Mouse (Mus musculus) testis, postnatal 14 days (tissue): ENCODE measurements around the gene 4930519P11Rik.

Source experiments
- DNase-seq: peaks from one replicate; pipeline ENCODE4 v3.0.0; 2021; ENCODE audit warnings: low spot score

The 4930519P11Rik gene

DNA sequence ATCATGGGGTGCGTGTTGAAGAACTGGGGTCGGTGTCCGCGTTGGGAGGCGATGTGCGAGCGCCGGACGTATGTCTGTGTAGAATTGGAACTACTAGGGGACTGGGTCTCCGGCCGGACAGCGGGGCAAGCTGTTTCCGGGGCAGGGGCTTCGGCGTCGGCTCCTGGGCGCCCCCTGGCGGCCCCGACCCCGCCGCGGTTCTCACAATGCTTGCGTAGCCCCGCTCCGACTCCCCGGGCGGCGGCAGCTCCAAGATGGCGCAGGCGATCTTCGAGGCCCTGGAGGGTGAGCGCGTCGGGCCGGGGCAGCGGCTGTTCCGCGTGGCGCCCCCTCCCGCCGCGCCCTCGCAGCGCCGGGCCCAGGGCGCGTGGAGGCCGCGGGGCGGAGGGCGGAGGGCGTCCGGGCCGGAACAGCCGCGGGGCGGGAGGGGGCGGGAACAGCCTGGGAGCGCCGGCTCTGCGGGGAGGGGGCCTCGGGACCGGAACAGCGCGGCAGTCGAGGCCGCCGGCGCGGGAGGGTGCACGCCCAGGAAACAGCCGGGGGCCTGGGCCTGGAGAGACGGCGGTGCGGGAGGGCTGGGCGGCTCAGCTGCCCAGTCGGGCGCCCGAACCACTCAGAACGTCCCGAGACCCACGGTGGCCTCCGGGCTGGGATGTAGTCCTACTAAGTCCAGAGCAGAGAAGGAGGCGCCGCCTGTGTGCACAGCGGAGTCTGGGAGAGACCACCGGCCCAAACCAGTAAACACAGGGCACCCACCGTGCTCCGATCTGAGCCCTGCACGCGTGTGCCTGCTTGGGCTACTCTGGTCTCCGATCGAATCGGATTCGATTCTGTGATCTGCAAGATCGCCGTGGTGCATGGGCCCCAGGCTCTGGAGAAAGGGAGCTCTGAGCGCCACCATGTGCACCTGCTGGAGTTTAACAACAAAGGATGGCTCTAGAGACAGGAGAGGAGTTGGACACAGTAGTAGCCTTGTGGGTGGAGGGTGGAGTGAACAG is at the start of gene 4930519P11Rik, which contains the start of gene Zfp341:
Gene 4930519P11Rik (minus strand): TSS at position 320 of the 998 bp plus-strand sequence.
Gene Zfp341 (plus strand): TSS at position 180 of the 998 bp plus-strand sequence.
- DNase-seq: peak; percentile 92

DNA sequence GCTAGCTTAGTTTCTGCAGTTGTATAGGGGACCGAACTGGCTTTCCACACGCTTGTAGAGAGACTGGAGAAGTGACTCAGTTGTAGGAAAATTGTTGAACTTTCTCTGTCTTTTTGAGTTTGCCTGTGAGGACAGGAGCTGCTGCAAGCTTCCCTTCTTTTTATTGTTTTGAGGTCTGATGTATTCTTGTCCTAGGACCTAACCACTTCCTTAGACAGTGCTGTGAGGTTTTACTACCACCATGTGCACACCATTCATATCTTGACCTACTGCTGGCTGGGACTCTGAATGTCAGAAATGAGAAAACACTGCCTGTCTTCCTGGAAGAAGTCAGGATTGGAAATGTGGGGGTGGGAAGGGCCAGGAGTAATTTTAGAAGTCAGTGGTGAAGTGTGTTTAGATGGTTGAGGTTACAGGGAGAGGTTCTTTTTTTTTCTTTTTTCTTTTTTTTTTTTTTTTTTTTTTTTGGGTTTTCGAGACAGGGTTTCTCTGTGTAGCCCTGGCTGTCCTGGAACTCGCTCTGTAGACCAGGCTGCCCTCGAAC is 46.4 kb upstream of the 4930519P11Rik start:
- DNase-seq: no peak

DNA sequence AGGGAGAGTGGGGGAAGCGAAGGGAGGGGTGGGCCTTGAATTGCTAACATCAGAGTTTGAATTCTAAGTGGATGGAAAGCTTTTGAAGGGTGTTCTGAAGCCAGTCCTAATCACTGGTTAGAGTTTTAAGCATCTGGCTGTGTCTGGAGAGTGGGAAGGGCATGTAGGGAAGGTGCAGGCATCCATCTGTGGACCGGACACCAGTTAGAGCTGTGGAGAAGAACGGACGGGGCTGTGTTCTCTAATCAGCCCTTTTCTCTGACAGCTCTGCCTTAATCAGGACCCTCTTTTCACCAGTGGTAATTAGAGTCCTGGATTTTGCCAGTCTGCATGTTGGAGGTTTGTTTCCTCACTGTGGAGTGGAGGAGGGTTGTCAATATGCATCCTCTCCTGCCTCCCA is 45.8 kb upstream of the 4930519P11Rik start:
- DNase-seq: no peak

DNA sequence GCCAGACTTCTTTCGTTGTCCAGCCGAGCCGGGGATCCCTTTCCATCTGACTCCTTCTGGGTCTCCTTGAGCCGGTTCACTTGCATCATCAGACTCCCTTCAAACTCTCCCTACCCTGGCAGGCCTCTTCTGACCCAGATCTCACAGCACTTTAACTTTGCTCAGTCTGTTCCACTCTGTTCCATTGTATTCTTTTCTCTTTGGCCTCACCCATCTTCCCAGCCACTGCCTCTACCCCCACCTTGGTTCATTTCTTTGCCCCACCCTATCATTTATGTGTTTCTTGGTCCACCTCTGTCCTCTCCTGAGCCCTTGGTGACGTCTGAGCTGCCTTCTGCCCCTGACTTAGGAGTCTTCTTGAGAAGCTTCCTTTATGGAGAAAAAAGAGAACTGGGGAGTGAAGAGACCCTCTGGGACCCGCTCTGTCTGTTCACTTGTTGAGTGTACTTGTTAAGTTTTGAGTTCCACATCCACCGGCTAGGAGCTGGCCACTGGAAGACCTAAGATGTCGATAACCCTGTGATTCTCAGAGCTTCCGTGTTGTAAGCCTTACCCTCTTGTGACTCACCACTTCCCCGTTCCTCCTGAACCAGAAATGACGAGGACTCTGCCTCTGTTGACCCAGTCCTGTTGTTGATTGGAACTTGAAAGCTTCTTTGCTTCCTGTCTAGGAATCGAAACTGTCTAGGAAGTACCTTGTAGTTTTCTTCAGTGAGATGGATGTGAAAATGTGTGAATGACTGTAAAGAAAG is 44.4 kb upstream of the 4930519P11Rik start:
- DNase-seq: no peak

DNA sequence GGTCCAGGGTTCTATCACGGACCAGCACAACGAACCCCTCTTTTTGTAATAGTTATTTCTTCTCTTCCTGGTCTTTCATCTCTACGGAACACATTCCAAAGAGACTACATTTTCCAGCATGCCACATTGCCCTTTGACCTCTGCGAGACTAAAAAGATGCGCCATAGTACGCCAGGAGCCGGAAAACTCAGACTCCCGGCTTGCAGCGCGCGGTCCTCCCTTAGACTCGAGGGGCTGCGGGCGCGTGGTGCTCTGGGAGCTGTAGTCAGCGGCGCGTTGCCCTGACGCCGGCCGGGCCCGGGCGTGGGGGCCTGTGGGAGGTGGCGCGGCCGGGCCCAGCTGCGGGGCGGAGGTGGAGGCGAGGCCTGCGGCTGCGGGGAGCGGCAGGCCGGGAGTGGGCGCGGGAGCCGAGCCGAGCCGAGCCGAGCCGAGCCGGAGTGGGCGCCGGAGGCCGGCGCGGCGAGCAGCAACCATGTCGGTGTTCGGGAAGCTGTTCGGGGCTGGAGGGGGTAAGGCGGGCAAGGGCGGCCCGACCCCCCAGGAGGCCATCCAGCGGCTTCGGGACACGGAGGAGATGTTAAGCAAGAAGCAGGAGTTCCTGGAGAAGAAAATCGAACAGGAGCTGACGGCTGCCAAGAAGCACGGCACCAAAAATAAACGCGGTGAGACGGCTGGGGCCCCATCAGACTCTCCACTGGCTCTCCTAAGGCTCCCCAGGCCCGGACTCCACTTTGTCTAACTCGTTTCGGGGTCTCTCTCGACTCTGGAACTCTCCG is 43.7 kb upstream of the 4930519P11Rik start:
- DNase-seq: peak; percentile 97

DNA sequence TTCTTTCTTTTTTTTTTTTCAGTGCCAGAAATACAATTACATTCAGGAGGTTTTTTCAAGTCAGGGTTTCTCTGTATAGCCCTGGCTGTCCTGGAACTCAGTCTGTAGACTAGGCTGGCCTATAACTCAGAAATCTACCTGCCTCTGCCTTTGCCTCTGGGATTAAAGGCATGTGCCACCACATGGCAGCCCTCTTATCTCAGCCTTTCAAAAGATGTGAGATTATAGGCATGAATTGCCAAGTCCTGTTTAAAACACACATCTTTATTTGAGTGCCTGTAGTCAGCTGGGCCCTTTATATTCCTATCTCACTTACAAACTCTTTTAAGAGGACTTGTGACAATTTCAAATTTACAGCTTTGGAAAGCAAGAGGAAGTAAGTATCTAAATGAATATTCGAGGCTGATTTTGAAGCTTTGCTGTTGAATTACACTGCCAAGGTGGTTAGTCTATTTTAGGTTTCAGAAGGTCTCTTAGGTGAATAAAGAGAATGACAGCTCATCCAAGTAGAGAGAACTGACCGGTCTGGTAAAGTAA is 42.7 kb upstream of the 4930519P11Rik start:
- no peak for DNase-seq

DNA sequence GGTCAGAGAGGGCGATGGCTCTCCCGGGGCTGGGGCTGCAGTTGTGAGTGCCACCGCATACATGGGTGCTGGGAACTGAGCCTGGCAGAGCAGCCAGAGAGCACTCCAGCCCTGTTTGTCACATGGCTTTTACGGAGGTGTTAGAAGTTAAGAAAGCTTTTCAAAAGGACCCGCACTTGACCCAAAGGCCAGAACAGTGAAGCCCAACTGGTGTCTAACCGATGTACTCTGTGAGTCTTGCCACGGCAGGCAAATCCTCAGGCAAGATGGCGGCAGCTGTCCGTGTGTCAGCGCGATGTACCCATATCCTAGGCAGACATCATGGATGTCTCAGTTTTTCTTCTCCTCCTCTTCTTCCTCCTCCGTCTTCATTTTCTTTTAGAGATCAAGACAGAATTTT is 41.7 kb upstream of the 4930519P11Rik start:
- DNase-seq: no peak

DNA sequence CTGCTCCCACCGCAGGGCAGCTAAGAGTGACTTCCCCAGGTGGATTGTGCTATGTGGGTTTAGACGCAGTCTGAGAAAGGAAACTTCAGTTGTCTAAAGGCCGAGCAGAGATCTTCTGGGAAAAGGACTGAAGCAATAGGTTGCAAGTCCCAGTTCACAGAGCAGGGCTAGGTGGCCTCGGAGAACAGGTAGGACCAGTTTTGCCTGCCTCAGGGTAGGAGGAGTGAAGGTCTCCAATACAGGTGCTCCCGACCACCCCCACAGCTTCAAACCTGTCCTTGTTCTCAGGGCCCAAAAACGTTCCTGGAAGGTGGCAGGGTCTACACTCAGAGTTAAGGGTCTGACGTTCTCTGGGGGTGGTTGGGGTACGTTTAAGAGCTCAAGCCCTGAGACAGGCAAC is 38.1 kb upstream of the 4930519P11Rik start, which contains the start of gene Chmp4b:
Gene Chmp4b (plus strand): TSS at position 343 of the 400 bp plus-strand sequence.
- no peak for DNase-seq

DNA sequence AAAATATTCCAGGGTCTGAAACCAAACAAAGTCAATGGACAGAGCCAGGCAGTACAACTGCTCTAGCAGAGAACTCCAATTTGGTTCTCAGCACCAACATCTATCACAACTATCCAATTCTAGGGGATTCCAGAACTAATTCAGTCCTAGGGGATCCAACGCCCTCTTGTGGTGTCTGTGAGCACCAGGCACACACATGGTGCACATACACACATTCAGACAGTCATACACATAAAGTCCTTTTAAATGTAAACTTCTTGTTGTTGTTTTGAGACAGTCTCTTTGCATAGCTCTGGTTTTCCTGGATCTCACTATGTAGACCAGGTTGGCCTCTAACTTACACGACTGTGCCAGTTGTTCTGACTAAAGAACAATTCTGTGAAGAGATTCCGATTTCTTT is 37.2 kb upstream of the 4930519P11Rik start:
- DNase-seq: no peak

DNA sequence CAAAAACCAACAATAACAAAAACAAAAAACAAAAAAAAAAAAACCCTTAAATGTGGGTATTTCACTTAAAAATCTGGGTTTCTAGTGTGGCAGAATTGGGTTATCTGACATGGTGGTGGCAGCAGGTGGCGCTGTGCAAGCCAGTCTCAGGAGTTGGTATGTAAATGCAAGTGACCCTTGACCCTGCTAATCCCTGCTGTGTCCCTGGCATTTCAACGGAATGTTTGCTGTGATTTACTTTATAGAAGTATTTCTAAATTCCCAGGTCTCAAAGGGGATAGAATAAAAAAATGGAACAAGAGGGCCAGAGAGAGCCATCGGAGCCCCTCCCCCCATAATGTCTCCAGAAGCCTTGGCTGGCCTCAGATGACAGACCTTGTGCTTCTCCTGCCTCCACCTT is 34.8 kb upstream of the 4930519P11Rik start:
- DNase-seq: no peak

DNA sequence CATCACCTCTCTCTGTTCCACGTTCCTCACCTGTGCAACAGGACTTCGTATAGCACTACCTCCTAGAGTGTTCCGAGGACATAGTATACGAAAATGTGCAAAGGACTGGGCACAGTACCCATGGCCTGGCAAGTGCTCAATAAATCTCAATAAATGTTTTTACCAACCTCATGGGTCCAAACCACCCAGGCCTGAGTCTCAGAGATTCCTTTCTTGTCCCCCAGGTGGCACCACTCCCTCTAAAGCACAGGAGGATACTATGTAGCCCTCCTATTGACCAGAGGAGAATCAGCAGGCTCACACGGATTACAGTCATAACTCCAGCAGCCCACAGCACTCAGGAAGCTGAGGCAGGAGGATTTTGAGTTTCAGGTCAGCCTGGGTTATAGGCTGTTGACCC is 33.4 kb upstream of the 4930519P11Rik start:
- DNase-seq: peak; percentile 26

DNA sequence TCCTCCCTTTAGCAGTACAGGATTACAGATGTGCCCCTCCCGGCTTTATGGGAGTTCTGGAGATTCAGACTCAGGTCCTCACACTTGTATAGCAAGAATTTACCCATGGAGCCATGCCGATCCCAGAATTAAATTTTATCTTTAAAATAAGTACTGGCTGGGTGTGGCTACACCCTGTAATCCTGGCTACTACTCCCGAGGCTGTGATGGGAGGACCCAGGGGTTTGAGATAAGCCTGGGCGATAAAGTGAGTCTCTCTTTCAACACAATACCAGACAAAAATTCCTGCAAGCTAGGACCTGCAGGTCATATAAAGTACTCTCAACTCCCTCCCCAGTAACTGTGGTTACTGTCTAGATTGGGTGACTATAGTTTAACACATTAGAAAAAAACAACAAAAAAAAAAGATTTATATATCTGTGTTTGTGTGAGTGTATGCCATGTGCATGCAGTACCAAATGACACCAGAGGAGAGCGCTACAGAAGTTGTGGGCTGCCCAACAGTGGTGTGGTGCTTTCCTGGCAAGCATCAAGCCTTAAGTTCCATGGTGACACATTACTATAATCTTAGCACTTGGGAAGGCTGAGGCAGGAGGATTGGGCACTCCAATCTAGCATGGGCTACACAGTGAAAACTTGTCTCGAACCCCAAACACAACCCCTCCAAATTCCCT is 29.6 kb upstream of the 4930519P11Rik start:
- DNase-seq: no peak

DNA sequence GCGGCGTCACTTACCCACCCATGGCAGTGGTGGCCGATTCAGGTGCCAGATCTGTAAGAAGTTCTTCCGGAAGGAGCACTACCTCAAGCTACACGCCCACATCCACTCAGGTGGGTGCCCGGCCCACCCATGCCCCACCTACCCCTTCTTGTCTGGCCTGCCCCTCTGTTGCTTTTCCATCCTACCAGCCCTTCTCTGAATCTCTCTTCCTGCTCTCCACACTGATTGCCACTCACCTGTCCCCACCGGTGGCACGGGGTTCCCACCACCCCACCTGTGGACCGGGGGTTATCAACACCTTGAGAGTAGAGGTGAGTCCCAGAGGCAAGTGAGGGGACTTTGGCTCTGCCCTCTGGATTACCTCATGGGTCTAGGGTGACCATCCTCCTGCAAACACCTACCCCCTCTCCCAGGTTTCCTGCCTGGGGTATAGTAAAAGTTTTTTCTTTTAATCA is 28.8 kb upstream of the 4930519P11Rik start:
- DNase-seq: no peak

DNA sequence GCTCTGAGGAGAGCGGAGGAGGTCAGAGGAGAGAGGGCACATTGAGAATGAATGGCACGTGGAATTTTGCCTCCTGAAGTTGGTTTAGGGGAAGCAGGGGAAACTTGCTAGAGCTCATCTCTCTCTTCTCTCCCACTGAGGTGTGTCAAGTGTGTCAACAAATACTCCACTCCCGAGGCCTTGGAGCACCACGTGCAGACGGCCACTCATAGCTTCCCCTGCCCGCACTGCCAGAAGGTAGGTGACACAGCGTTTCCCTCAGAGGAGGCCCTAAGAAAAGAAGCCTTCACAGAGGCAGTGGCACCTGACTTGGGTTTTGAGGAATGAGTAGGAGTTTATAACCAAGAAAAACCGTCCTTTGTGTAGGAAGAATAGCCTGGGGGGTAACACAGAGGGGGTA is 27.9 kb upstream of the 4930519P11Rik start:
- DNase-seq: no peak

DNA sequence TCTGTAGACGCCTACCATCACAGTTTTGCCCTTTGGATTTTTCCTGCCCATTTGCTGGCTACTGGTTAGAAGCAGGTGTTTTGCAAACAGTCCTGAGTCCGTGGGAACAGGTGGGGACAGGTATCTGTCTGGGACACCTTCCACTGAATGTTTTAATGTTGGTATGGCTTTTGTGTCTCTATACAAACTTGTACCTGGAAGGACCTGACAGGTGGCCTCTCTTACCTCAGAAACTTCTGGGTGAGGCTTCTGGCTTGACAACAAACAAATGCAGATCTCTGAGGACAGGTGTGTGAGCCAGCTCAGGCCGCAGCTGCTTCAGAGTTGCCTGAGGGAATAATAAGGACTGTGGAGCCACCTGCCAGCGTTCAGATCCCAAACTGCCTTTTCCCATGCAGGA is 25.9 kb upstream of the 4930519P11Rik start:
- DNase-seq: no peak

DNA sequence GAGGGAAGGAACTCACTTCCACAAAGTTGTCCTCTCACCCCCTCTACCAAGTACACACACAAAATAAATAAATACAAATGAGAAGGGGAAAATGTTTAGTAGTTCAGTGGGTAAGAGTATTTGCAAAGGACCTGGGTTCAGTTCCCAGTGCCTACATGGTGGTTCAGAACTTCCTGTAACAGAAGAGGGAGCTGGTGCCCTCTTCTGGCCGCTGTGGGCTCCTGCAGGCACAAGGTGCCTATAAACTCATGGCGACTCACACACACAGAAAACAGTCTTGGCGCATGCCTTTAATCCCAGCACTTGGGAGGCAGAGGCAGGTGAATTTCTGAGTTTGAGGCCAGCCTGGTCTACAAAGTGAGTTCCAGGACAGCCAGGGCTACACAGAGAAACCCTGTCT is 25.3 kb upstream of the 4930519P11Rik start:
- DNase-seq: no peak

DNA sequence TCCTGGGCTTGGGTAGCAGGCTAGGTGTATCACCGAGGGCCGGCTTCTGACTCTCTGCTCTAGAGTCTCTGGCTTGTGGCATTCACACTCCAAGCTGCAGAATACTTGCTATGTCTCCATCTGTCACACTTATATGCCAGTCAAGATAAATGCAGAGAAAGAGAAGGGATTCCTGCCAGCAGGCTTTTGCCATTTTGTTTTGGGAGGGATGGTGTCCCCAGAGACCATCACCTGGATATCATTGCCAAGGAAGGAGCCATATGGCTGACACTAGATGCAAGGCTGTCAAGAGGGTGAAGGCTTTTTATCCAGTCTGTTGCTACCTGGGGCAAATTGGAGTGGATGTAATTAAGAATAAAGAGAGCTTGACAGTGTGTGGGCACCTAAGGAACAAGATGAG is 22.6 kb upstream of the 4930519P11Rik start:
- DNase-seq: no peak

DNA sequence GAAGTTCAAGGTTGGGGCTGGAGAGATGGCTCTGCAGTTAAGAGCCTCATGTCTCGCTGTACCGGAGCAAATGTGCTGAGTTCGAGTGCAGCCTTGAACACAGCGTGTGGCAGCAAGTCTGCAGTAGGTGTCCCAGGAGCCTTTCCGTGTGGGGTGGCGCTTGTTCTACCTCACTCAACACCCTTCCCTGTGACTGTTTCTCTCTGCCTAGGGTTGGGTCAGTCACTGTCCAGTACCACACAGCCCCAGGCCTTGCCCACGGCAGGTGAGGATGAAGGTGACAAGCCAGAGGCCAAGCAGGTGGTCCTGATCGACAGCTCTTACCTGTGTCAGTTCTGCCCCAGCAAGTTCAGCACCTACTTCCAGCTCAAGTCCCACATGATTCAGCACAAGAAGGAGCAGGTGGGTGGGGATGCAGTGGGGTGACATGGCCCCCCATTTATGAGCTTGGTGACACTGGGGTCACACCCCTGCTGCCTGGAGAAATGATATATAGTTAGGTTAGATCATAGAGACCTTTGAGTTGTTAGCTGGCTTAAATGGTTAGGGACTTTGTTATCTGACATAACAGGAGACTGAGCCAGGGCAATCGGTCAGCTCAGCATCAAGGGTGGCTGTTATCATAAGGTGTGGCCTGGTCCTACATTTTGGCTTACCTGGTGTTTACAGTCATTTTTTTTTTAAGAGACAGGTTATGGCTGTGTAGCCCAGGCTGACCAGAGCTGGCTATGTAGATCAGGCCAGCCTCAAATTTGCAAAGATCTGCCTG is 20.8 kb upstream of the 4930519P11Rik start:
- no peak for DNase-seq

DNA sequence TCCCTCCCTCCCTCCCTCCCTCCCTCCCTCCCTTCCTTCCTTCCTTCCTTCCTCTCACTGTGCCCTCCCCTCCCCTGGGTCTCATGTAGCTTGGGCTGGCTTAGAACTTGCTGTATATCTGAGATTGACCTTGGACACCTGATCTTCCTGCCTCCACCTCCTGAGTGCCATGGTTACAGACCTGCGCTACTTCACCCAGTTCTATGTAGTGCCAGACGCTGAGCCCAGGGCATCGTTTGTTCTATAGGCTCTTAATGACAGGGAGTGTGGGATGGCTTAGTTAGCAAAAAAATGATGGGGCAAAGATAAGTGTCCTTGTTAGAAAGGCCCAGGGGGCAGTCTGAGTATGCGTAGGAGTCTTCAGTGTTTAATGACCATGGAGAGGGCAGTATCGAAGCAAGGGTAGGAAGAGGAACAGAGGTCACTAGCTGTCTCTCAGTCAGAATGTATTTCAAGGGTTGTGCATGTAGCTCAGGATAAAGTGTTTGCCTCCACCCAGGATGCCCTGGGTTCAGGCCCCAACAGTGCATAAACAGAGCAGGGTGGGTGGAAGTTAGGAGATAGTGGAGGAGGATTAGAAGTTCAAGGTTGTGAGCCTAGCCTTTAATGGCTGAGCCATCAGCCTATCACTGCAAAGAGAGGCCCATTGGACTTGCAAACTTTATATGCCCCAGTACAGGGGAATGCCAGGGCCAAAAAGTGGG is 20.0 kb upstream of the 4930519P11Rik start:
- no peak for DNase-seq
